Mouse (Mus musculus) embryo, embryonic 11.5 days (tissue): ENCODE data around the gene Tas2r131.
"Not testable (repeated sequence)": the region's sequence is repeated elsewhere in the genome, so short reads cannot be mapped to it uniquely, and the experiment has no call there.

Experiments used
- DNase-seq: peaks from one replicate; pipeline ENCODE4 v3.0.0-alpha.2; 2012; ENCODE audit warnings: low read depth, low spot score

Gene Tas2r131

GRCm38 (mm10) chr6:132957819-132958218 is at the start of gene Tas2r131:
Gene Tas2r131 (minus strand): TSS chr6:132957919.
- DNase-seq = no peak

GRCm38 (mm10) chr6:132980865-132981264 is 23.1 kb upstream of the Tas2r131 start, which contains the start of gene Tas2r109:
Gene Tas2r109 (minus strand): TSS chr6:132980965.
- DNase-seq = no peak

- DNase-seq = no peak
Measured at GRCm38 (mm10) chr6:132950802-132951201, 6.9 kb downstream of the Tas2r131 start, which contains the start of gene Tas2r129. Gene Tas2r129 (plus strand): TSS chr6:132951102.

GRCm38 (mm10) chr6:132941376-132941775 is 16.3 kb downstream of the Tas2r131 start:
- not testable (repeated sequence) for DNase-seq

GRCm38 (mm10) chr6:132909351-132909750 is 48.4 kb downstream of the Tas2r131 start, which contains the start of gene Tas2r125:
Gene Tas2r125 (plus strand): TSS chr6:132909651.
- DNase-seq = no peak
